Mouse (Mus musculus): ENCODE results near the gene Zfp367. TPM values are rescaled to one million over a fixed set of nuclear protein-coding genes. Genes with fewer than 3 reads are reported as not detected.

Zfp367 gene
- polyA plus RNA-seq, 2 experiments: 15.2 to 23.5 TPM

- no peaks in the 10 kb centered on the region for H3K27me3 ChIP-seq (ENCODE audit: control insufficient read depth, insufficient read depth, low read length)
- H3K4me1 ChIP-seq (replicated peaks; ENCODE audit: control insufficient read depth in 2 of 2, insufficient read depth in 2 of 2, low read length in 1 of 2): no peaks in the 10 kb centered on the region; a peak in 1 of 4 replicates
- H3K9me3 ChIP-seq (ENCODE audit: control insufficient read depth, low read length): no peaks in the 10 kb centered on the region
- no peak for TF ChIP-seq EP300 (IDR thresholded peaks at IDR 0.05; ENCODE audit: low read depth)
- peak; percentile 71 for TF ChIP-seq CTCF (IDR thresholded peaks at IDR 0.05; ENCODE audit: low read depth)
- DNase-seq (ENCODE audit: low read depth in 3 of 3, low spot score in 3 of 3) (peak in 1 of 3 experiments; percentile 7), ATAC-seq (ENCODE audit: insufficient read depth) (no peak)
- no peak overlapping the region for H3K9ac ChIP-seq (replicated peaks)
- H3K4me2 ChIP-seq (ENCODE audit: low read depth): no peak overlapping the region
- 56% methylated on average over 3 of the region's 3 CpGs for WGBS (ENCODE audit: insufficient replicate concordance)
- H3K27ac ChIP-seq: no peak overlapping the region
- no peaks in the 10 kb centered on the region for H3K36me3 ChIP-seq (replicated peaks; ENCODE audit: control insufficient read depth, insufficient read depth, low read depth)
- no peak overlapping the region for H3K4me3 ChIP-seq (ENCODE audit: insufficient read depth in 1 of 2, low read depth in 2 of 2, low read length in 2 of 2)
Measured at GRCm38 (mm10) chr13:64100186-64100585, 52.8 kb downstream of the Zfp367 start.

- WGBS (ENCODE audit: insufficient replicate concordance): 60% methylated on average over 9 of the region's 9 CpGs
- Histone ChIP-seq H3K27ac (no peak overlapping the region), H3K4me2 (ENCODE audit: low read depth) (no peak overlapping the region), H3K27me3 (ENCODE audit: control insufficient read depth, insufficient read depth, low read length) (no peaks in the 10 kb centered on the region), H3K4me1 (replicated peaks; ENCODE audit: control insufficient read depth in 2 of 2, insufficient read depth in 2 of 2, low read length in 1 of 2) (no peaks in the 10 kb centered on the region), H3K9me3 (ENCODE audit: control insufficient read depth, low read length) (no peaks in the 10 kb centered on the region), H3K36me3 (replicated peaks; ENCODE audit: control insufficient read depth, insufficient read depth, low read depth) (no peaks in the 10 kb centered on the region), H3K4me3 (ENCODE audit: insufficient read depth in 1 of 2, low read depth in 2 of 2, low read length in 2 of 2) (no peak overlapping the region), H3K9ac (replicated peaks) (no peak overlapping the region)
- ATAC-seq (ENCODE audit: insufficient read depth) (no peak), DNase-seq (ENCODE audit: low read depth in 3 of 3, low spot score in 3 of 3) (no peak)
- TF ChIP-seq EP300 (IDR thresholded peaks at IDR 0.05; ENCODE audit: low read depth): no peak
- TF ChIP-seq CTCF (IDR thresholded peaks at IDR 0.05; ENCODE audit: low read depth): peak; percentile 67
Measured at GRCm38 (mm10) chr13:64098992-64099391, 54.0 kb downstream of the Zfp367 start.

- H3K4me1 ChIP-seq (replicated peaks; ENCODE audit: control insufficient read depth in 2 of 2, insufficient read depth in 2 of 2, low read length in 1 of 2): no peaks in the 10 kb centered on the region
- no peaks in the 10 kb centered on the region for H3K9me3 ChIP-seq (ENCODE audit: control insufficient read depth, low read length)
- H3K9ac ChIP-seq (replicated peaks): no peak overlapping the region
- TF ChIP-seq CTCF (IDR thresholded peaks at IDR 0.05; ENCODE audit: low read depth): peak; percentile 76
- no peak for TF ChIP-seq EP300 (IDR thresholded peaks at IDR 0.05; ENCODE audit: low read depth)
- peak; percentile 31 to 47 (median 34) for DNase-seq (ENCODE audit: low read depth in 3 of 3, low spot score in 3 of 3)
- no peaks in the 10 kb centered on the region for H3K36me3 ChIP-seq (replicated peaks; ENCODE audit: control insufficient read depth, insufficient read depth, low read depth)
- no peaks in the 10 kb centered on the region for H3K27me3 ChIP-seq (ENCODE audit: control insufficient read depth, insufficient read depth, low read length)
- H3K4me3 ChIP-seq (ENCODE audit: insufficient read depth in 1 of 2, low read depth in 2 of 2, low read length in 2 of 2): no peak overlapping the region
- 3% methylated on average over 1 of the region's 1 CpGs for WGBS (ENCODE audit: insufficient replicate concordance)
- no peak overlapping the region for H3K4me2 ChIP-seq (ENCODE audit: low read depth)
- no peak for ATAC-seq (ENCODE audit: insufficient read depth)
- no peak overlapping the region for H3K27ac ChIP-seq
Measured at GRCm38 (mm10) chr13:64093341-64093740, 59.7 kb downstream of the Zfp367 start.

GRCm38 (mm10) chr13:64092752-64093151 is 60.2 kb downstream of the Zfp367 start:
- ATAC-seq (ENCODE audit: insufficient read depth) (no peak), DNase-seq (ENCODE audit: low read depth in 3 of 3, low spot score in 3 of 3) (no peak)
- Histone ChIP-seq H3K4me3 (ENCODE audit: insufficient read depth in 1 of 2, low read depth in 2 of 2, low read length in 2 of 2) (no peak overlapping the region), H3K27me3 (ENCODE audit: control insufficient read depth, insufficient read depth, low read length) (no peaks in the 10 kb centered on the region), H3K36me3 (replicated peaks; ENCODE audit: control insufficient read depth, insufficient read depth, low read depth) (no peaks in the 10 kb centered on the region), H3K4me1 (replicated peaks; ENCODE audit: control insufficient read depth in 2 of 2, insufficient read depth in 2 of 2, low read length in 1 of 2) (no peaks in the 10 kb centered on the region), H3K9ac (replicated peaks) (no peak overlapping the region), H3K27ac (no peak overlapping the region), H3K4me2 (ENCODE audit: low read depth) (no peak overlapping the region), H3K9me3 (ENCODE audit: control insufficient read depth, low read length) (no peaks in the 10 kb centered on the region)
- 52% methylated on average over 6 of the region's 6 CpGs for WGBS (ENCODE audit: insufficient replicate concordance)
- TF ChIP-seq CTCF (IDR thresholded peaks at IDR 0.05; ENCODE audit: low read depth) (no peak), EP300 (IDR thresholded peaks at IDR 0.05; ENCODE audit: low read depth) (no peak)

- no peak for ATAC-seq (ENCODE audit: insufficient read depth)
- Histone ChIP-seq H3K4me2 (ENCODE audit: low read depth) (no peak overlapping the region), H3K27me3 (ENCODE audit: control insufficient read depth, insufficient read depth, low read length) (no peaks in the 10 kb centered on the region), H3K27ac (no peak overlapping the region), H3K9ac (replicated peaks) (no peak overlapping the region), H3K36me3 (replicated peaks; ENCODE audit: control insufficient read depth, insufficient read depth, low read depth) (no peaks in the 10 kb centered on the region), H3K4me3 (ENCODE audit: insufficient read depth in 1 of 2, low read depth in 2 of 2, low read length in 2 of 2) (no peak overlapping the region), H3K4me1 (replicated peaks; ENCODE audit: control insufficient read depth in 2 of 2, insufficient read depth in 2 of 2, low read length in 1 of 2) (no peaks in the 10 kb centered on the region), H3K9me3 (ENCODE audit: control insufficient read depth, low read length) (no peaks in the 10 kb centered on the region)
- 64% methylated on average over 3 of the region's 3 CpGs for WGBS (ENCODE audit: insufficient replicate concordance)
- TF ChIP-seq EP300 (IDR thresholded peaks at IDR 0.05; ENCODE audit: low read depth) (no peak), CTCF (IDR thresholded peaks at IDR 0.05; ENCODE audit: low read depth) (no peak)
- DNase-seq (ENCODE audit: low read depth in 3 of 3, low spot score in 3 of 3): no peak
Measured at GRCm38 (mm10) chr13:64092141-64092540, 60.9 kb downstream of the Zfp367 start.

Measured in liver, embryonic 14.5 days (tissue).